Mouse (Mus musculus) forebrain, embryonic 16.5 days (tissue): ENCODE data around the gene 2810004N23Rik. TPM values are rescaled to one million over a fixed set of nuclear protein-coding genes. Genes with fewer than 3 reads are reported as not detected.

Experiments used
- ATAC-seq: fragments of 200-750 bp; cut with Nextera tagmentation; 2 replicates; pipeline ENCODE4 v1.8.0; 2017; ENCODE audit warnings: mild to moderate bottlenecking, moderate library complexity
- H3K27ac ChIP-seq: fragments of 300-500 bp; sonication (generic); 2 replicates; pipeline ENCODE4 v1.5.1; 2014; ENCODE audit warnings: low read length, control low read depth
- H3K27me3 ChIP-seq: fragments of 300-500 bp; sonication (generic); replicated peaks from 2 replicates; pipeline ENCODE4 v1.6.1; 2014; ENCODE audit warnings: low read length; ENCODE audit not compliant: control insufficient read depth, insufficient read depth
- H3K36me3 ChIP-seq: fragments of 300-500 bp; sonication (generic); 2 replicates; pipeline ENCODE4 v1.6.1; 2014; ENCODE audit not compliant: control insufficient read depth, insufficient read depth
- H3K4me1 ChIP-seq: fragments of 300-500 bp; sonication (generic); replicated peaks from 2 replicates; pipeline ENCODE4 v1.6.1; 2014; ENCODE audit warnings: low read length; ENCODE audit not compliant: control insufficient read depth, insufficient read depth
- H3K4me2 ChIP-seq: fragments of 300-500 bp; sonication (generic); 2 replicates; pipeline ENCODE4 v1.6.1; 2014; ENCODE audit warnings: mild to moderate bottlenecking, low read length, control low read depth
- H3K4me3 ChIP-seq: fragments of 300-500 bp; sonication (generic); replicated peaks from 2 replicates; pipeline ENCODE4 v1.5.1; 2014; ENCODE audit warnings: mild to moderate bottlenecking, low read length, control low read depth
- H3K9ac ChIP-seq: fragments of 300-500 bp; sonication (generic); replicated peaks from 2 replicates; pipeline ENCODE4 v1.6.1; 2014; ENCODE audit warnings: low read depth, low read length, control low read depth
- H3K9me3 ChIP-seq: fragments of 300-500 bp; sonication (generic); 2 replicates; pipeline ENCODE4 v1.6.1; 2016; ENCODE audit warnings: low read length; ENCODE audit not compliant: control insufficient read depth
- WGBS: fragments of 180-500 bp; shearing (Covaris S2); extraction: QIAGEN DNeasy Blood & Tissue Kit; methylation state at CpG from one replicate; pipeline ENCODE4 v1.1.7; 2014; 5-methylcytosine and 5-hydroxymethylcytosine counted together
- polyA plus RNA-seq: library from polyadenylated mRNA; unstranded; fragments of >200 nt; fragmentation: Nextera tagmentation; extraction: Ambion mirVana; gene quantifications from 2 replicates; pipeline ENCODE4 v1.2.1, GENCODE M21; 2015

Gene 2810004N23Rik
- polyA plus RNA-seq: 36.1 and 38.3 TPM in 2 replicates

DNA sequence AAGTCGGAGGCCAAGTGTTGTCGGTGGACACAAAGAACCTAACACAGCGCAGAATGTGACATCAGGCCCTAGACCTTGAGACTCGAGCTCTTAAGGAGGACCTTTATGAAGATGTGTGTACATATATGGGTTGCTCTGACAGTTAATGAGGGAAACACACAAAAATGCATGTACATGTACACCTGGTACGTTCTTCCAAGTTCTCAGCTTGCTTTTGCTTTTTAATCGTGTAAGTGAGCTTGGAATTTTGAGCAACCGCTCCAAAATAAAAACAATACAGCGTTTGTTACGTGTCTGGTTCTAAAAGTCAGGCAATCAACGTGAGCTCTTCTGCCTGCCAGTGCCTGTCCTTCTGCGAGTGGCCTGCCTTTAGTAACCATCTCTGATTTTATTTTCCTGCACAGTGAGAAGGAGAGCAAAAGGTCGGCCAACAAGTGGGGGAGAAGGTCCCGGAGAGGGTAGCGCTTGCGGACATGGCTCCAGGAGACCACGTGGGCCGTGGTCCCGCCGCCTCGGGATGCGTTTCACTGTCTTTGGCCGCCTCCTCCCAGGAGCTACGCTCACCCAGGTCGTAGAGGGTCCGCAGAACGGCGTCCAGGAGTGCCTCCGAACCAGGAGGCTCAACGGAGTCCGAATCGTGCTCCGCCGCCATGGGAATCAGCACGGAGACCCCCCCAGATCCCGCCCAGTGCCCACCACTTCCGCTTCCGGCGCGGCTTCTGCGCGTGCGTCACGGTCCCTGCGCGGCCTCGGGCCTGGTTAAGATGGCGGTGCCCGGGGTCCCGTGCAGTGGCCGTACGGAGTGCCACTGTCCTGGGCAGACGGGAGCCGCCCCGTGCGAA lies at the start of gene 2810004N23Rik, which contains the start of gene Gnpat:
TSS of gene 2810004N23Rik (minus strand) at position 800 of the 842 bp plus-strand sequence.
TSS of gene Gnpat (plus strand) at position 713 of the 842 bp plus-strand sequence.
- Histone ChIP-seq H3K27ac (peak within 1 kb of the TSS; percentile 89), H3K9ac (peak within 1 kb of the TSS; percentile 99), H3K36me3 (peaks cover 18% of the 10 kb centered on the region), H3K9me3 (no peaks in the 10 kb centered on the region), H3K4me3 (peak within 1 kb of the TSS; percentile 95), H3K4me2 (peak within 1 kb of the TSS; percentile 92), H3K27me3 (no peaks in the 10 kb centered on the region), H3K4me1 (peaks cover 16% of the 10 kb centered on the region)
- WGBS: 2% methylated on average over 55 of the region's 55 CpGs
- peak; percentile 99 for ATAC-seq

DNA sequence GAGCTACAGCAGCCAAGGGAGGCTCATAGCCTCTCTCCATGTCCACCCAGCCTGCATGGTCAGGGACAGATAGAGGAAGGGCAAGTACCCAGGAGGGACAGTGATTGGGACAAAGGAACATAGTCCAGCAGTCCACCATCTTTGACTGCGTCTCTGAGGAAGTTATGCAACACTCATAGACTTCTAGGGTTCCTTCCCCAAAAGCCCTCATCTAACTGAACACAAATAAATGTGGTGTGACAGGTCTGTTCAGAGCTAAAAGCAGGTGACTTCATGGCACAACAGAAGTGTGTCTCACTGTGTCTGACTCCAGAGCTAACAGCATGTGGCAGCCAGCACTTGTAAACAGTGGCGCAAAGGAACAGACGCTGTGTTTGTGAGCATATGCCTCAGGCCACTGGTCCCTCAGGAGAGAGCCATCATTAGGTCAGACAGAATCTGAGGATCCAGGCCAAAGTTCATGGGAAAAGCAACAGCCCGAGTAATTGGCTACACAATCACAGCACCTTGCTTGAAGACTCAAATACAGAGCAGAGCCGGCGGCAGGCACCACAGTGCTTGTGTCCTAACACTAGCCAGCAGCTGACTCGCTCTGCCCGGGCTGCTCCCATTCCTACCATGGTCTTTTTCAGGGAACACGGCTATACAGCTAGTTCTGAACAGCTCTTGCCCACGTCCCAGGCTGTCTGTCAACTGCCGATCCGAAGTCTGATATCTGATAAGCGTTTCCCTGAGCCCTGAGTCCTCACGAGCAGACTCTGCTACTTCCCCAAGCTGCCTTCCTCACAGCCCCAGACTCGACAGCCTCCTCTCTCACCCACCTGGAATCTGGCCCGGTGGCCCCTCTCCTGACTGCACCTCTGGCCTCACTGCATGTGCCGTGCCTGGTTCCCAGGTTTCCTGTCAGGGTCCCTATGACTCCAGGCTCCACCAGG lies 49.3 kb upstream of the 2810004N23Rik start:
- H3K36me3 ChIP-seq: peaks cover 33% of the 10 kb centered on the region

DNA sequence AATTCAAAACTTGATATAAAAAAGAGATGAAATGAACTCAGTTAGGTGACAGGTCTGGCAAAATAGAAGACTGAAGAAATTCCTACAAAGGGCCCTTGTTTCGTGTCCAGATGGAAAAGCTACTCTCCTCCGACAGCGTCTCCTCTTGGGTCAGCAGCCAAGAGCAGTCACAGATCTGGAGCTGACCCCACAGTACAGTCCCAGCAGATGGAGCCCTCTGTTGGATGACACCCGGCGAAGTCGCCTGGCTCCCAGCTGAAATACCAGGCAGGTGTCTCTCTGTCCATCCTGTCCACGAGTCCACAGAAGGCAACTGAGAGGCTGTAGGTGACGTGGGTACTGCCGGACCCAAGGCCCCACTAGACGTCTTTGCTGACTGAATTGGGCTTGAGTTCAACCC lies 47.4 kb upstream of the 2810004N23Rik start:
- peaks cover 33% of the 10 kb centered on the region for H3K36me3 ChIP-seq
- no peaks in the 10 kb centered on the region for H3K27me3 ChIP-seq
- no peak overlapping the region for H3K9ac ChIP-seq
- no peak overlapping the region for H3K4me2 ChIP-seq
- H3K27ac ChIP-seq: no peak overlapping the region
- 88% methylated on average over 10 of the region's 10 CpGs for WGBS
- H3K9me3 ChIP-seq: peaks cover 2% of the 10 kb centered on the region; the same call in 1 of the 2 replicates
- no peaks in the 10 kb centered on the region for H3K4me1 ChIP-seq
- no peak for ATAC-seq
- H3K4me3 ChIP-seq: no peak overlapping the region

More for the DNA sequence above, 49.3 kb upstream of the 2810004N23Rik start:
- no peak for ATAC-seq
- Histone ChIP-seq H3K4me3 (no peak overlapping the region), H3K4me1 (no peaks in the 10 kb centered on the region), H3K27me3 (no peaks in the 10 kb centered on the region), H3K9ac (no peak overlapping the region), H3K4me2 (no peak overlapping the region), H3K27ac (no peak overlapping the region), H3K9me3 (peaks cover 2% of the 10 kb centered on the region; the same call in 1 of the 2 replicates)
- 86% methylated on average over 17 of the region's 17 CpGs for WGBS

DNA sequence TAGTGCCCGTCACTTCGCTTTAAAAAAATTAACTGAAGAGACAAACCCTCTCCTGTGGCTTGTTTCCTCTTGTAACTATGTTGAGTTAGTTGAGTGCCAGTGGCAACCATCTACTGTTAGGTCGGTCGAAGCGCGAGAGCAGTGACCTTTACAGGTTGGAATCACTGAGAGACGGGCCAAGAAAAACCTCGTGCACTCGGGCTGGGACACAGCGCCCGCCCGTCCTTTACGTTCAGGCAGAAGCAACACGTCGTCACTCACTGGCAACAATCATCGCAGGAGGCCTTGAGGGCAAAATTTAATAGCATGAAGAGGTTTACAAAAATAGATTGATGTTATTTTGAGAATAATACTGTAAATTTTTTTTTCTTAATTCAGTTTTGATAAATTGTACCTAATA lies 47.0 kb upstream of the 2810004N23Rik start:
- peaks cover 29% of the 10 kb centered on the region for H3K36me3 ChIP-seq
- peaks cover 2% of the 10 kb centered on the region; the same call in 1 of the 2 replicates for H3K9me3 ChIP-seq
- no peak for ATAC-seq
- H3K27me3 ChIP-seq: no peaks in the 10 kb centered on the region
- H3K9ac ChIP-seq: no peak overlapping the region
- no peaks in the 10 kb centered on the region for H3K4me1 ChIP-seq
- H3K4me3 ChIP-seq: no peak overlapping the region
- H3K27ac ChIP-seq: no peak overlapping the region
- WGBS: 93% methylated on average over 16 of the region's 16 CpGs
- no peak overlapping the region for H3K4me2 ChIP-seq

DNA sequence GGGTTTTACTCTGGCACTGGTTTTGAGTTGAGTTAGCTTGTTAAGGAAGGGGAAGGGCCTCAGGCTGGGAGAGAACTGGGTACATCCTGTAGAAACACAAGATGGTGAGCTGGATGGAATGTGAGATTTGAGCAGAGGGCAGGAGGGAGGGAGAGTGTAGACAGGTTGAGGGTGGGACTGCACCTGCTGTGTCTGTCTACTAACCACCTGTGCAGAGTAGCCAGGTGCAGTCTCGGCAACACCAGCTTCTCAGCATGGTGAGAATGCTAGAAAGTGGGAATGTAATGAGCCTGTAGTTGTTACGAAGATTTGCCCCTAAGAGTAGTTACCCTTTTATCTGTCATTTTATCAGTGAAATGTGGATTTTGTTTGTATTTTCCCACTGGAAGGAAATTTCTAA lies 42.6 kb upstream of the 2810004N23Rik start:
- WGBS: 91% methylated on average over 2 of the region's 2 CpGs
- no peak overlapping the region for H3K4me3 ChIP-seq
- ATAC-seq: no peak
- no peaks in the 10 kb centered on the region for H3K9me3 ChIP-seq
- no peaks in the 10 kb centered on the region for H3K4me1 ChIP-seq
- no peaks in the 10 kb centered on the region for H3K27me3 ChIP-seq
- H3K9ac ChIP-seq: no peak overlapping the region
- peaks cover 33% of the 10 kb centered on the region for H3K36me3 ChIP-seq
- H3K4me2 ChIP-seq: no peak overlapping the region
- no peak overlapping the region for H3K27ac ChIP-seq

DNA sequence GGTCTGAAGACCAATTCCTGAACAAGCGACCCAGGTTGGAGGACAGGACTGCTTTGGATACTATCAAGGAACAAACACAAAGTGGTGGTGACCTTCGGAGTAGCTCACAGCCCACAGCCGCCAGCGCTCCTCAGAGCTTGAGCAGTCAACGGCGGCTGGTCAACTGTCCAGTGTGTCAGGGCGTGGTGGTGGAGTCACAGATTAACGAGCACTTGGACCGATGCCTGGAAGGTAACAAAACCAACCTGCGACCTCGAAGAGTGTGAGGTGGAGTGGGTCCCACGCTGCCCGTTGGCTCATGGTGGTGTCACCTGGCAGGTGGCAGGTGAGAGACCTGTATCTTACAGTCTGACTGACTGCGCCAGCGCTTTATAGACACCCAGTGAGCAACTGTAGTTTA lies 40.3 kb upstream of the 2810004N23Rik start:
- WGBS: 96% methylated on average over 15 of the region's 15 CpGs
- peaks cover 27% of the 10 kb centered on the region; the same call in 1 of the 2 replicates for H3K36me3 ChIP-seq
- no peak overlapping the region for H3K27ac ChIP-seq

DNA sequence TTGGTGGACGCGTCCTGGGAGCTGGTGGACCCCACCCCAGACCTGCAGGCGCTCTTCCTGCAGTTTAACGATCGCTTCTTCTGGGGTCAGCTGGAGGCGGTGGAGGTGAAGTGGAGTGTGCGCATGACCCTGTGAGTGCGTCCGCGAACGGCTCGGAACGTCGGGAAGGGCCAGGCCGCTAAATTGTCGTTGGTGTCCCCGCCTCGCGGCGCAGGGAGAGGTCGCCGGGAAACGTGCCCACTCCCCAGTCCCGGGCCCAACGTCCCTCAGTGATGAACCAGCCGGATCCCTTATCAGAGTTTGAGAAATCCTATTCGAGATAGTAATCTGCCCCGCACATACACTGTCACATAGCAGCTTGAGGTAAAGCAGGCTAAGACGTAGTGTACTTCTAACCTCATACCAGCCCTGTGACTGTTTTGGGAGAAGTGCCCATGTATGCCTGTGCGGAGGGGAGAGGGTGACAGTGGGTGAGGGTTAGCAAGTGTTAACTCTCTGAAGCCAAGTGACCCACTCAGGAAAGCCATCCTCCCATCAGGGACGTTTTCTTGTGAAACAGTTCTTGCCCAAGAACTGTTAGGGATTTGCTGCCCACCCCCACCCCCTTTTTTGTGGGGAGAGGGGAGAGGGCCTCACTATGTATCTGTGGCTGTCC lies 35.5 kb upstream of the 2810004N23Rik start:
- H3K9ac ChIP-seq: peak overlapping the region; percentile 88
- peak overlapping the region; percentile 79; the same call in 1 of the 2 replicates for H3K27ac ChIP-seq
- H3K27me3 ChIP-seq: no peaks in the 10 kb centered on the region
- WGBS: 6% methylated on average over 31 of the region's 31 CpGs
- peak overlapping the region; percentile 96 for H3K4me2 ChIP-seq
- H3K4me3 ChIP-seq: peak overlapping the region; percentile 100
- peaks cover 32% of the 10 kb centered on the region for H3K4me1 ChIP-seq
- H3K36me3 ChIP-seq: peaks cover 29% of the 10 kb centered on the region
- ATAC-seq: no peak
- no peaks in the 10 kb centered on the region for H3K9me3 ChIP-seq

More for the DNA sequence above, 40.3 kb upstream of the 2810004N23Rik start:
- Histone ChIP-seq H3K4me3 (no peak overlapping the region), H3K4me2 (no peak overlapping the region), H3K9me3 (no peaks in the 10 kb centered on the region), H3K9ac (no peak overlapping the region), H3K4me1 (peaks cover 12% of the 10 kb centered on the region), H3K27me3 (no peaks in the 10 kb centered on the region)
- ATAC-seq: no peak

DNA sequence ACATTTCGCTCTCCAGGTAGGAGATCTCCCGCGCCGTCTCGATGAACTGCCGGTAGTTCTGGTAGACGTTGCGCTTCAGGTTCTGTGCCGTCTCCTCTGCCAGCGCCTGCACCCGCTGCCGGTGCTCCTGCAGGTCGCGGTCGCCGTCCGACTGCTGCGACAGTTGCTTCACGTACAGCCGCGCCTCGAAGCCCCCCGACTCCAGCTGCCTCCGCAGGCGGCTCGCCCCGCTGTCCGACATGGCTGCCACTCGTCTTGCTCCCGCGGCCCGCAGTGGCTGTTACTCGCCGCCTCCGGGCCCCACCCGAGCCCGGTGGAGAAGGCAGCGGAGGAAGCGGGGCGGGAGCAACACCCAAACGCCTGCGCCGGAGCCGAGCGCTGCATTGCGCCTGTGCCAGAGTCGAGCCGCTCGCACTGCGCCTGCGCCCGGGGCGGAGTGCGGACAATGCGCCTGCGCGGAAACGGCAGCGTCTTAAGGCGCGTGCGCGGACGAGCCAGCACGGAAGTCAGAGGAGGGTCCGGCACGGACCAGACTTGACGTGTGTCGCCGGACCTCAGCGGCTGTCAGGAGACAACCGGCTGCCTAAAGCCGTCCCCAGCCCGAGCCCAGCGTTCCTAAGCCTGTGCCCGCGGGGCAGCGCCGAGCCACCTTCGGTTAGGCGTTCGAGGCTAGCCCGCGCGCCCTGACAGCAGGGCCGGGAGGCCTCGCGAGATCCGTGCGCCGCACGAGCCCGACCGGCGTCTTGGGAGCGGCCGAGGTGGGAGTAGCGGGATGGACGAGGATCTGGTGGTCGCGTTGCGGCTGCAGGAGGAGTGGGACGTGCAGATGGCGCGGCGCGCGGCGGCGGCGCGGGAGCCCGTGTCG lies 34.7 kb upstream of the 2810004N23Rik start, which contains the start of the genes Exoc8 and Sprtn:
TSS of gene Exoc8 (minus strand) at position 320 of the 865 bp plus-strand sequence.
TSS of gene Sprtn (plus strand) at position 501 of the 865 bp plus-strand sequence.
- Histone ChIP-seq H3K36me3 (peaks cover 23% of the 10 kb centered on the region), H3K9ac (peak within 1 kb of the TSS; percentile 88), H3K27ac (peak within 1 kb of the TSS; percentile 87), H3K9me3 (no peaks in the 10 kb centered on the region), H3K4me2 (peak within 1 kb of the TSS; percentile 96), H3K27me3 (no peaks in the 10 kb centered on the region), H3K4me3 (peak within 1 kb of the TSS; percentile 100), H3K4me1 (peaks cover 34% of the 10 kb centered on the region)
- peak; percentile 91 for ATAC-seq
- under 1% methylated on average over 114 of the region's 114 CpGs for WGBS
